Mouse (Mus musculus) frontal cortex, postnatal 25 days (tissue): ENCODE measurements at regions not wholly inside any gene's neighbourhood (a gene's known extent, or its start where the extent isn't known, plus 50 kb on each side); places are given as distances from the start of the nearest gene placed in this dataset.

Experiments
- DNase-seq, 2 experiments: peaks; one replicate each; pipeline ENCODE4 v3.0.0; 2022; ENCODE audit warnings: low spot score in 2 of 2

DNA sequence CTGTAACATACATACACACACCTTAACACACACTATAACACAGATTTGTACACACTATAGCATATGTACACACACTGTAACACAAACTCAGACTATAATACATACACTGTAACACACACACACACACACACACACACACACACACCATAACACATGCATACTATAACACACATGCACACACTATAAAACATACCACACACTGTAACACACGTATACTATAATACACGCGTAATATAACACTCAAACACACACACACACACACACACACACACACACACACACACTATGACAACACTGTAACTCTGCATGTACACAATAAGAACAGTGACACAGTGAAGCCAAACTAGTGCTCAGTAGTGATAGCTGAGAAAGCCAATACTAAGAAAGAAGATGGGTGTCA lies 147.7 kb upstream of the Igfbp3 start:
- DNase-seq, result no peak

DNA sequence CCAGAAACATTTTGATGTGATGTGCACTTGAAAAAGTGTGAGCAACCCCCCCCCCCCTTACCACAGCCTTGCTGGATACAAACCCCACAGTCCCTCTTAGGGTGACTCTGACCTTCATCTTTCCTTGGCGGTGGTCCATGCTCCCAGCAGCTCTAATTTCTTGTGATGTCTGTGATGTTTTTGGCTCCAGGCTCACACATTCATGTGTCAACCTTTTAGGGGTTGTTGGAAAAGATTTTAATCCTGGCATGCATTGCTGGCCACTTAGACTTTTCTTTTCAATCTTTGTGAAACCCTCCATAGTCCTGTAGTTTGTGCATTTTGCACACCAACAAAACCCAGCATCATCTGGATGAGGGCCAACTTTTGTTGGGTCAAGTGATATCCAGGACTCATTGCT lies 134.9 kb upstream of the Igfbp3 start:
- DNase-seq, result no peak

DNA sequence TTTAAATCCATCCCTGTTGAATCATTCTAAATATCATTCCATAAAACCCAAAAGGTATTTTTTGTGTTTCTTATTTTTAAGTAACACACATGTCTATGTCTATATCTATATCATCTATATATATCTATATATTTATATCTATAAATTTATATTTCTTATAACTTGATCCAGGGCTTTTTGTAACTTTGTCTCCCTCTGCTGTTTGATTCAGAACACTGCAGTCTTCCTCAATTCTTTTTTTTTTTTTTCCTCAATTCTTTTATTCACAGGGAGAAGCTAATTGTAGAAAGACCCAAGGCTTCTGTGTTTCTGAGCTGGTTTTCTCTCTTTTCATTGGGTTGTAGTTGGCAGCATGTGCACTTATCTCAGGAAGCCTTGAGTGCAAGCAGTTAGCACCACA lies 124.1 kb upstream of the Igfbp3 start:
- no peak for DNase-seq

DNA sequence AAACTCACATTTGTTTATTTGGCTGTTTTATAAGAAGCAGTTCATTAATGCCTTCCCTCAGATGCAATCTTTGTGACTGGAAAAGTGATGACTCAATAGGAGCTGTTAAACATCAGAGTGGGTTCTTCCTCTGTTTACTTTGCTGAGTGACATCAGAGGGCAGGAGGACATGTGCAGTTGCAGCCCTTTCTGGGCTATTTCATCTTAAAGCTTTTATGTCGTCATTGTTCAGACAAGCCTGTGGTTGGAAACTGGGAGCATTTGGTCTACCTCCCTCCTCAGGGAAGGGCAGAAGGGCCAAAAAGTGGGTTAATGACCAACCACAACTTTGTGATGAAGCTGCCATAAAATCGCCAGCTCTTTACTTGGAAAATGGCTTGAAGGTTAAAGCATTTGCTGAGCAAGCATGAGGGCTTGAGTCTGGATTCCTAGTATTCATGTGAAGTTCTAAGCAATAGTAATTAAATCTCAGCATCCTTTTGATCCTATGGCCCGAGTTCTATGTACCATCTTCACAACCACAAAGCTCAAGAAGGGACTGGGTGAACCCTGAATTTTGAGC lies 103.8 kb upstream of the Igfbp3 start:
- no peak for DNase-seq

DNA sequence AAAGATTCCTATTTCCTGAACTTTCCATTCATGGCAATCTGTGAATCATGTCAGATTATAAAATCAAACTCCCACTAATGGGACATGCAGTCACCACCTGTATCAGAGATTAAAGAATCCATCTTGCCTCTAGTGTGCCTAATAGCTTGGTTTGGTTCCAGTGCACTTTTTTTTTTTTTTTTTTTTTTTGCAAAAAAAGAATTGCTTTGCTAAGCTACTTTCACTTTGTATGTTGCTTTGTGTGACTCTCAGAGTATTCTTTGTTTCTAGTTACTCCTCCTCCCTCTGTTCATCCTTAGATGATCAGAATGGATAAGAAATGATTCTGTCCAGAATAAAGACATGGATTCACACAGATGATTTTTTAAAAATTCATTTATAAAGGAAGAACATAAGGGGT lies 82.5 kb upstream of the Igfbp3 start:
- DNase-seq, result no peak

DNA sequence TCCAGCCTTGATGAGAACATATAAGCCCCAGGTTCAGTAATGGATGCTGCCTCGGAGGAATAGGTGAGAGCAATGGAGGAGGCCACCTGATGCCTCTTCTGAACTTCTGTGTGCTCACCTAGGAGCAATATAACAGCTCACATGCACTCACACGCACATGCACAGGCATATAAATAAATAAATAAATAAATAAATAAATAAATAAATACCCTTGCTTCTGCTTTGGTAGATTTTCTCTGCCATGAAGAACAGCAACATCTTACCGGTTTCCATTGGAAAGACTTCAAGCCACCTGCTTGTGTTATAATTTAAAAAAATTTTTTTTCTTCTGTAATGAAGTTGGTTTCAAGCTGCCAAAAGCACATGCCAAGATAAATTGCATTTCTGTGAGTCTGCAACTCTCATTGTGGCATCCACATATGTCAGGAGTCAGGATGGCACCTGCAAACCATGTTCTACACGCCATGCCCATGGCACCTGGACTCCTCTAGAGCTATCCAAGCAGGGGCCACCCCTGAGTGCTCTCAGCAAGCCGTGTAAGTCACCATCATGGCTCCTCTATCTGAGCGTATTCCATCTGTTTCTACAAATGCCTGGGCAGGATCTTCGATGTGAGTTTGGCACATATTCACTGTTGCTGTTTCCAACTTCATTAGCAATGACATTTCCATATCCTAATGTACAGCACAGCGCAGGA lies 75.7 kb upstream of the Igfbp3 start:
- no peak for DNase-seq

DNA sequence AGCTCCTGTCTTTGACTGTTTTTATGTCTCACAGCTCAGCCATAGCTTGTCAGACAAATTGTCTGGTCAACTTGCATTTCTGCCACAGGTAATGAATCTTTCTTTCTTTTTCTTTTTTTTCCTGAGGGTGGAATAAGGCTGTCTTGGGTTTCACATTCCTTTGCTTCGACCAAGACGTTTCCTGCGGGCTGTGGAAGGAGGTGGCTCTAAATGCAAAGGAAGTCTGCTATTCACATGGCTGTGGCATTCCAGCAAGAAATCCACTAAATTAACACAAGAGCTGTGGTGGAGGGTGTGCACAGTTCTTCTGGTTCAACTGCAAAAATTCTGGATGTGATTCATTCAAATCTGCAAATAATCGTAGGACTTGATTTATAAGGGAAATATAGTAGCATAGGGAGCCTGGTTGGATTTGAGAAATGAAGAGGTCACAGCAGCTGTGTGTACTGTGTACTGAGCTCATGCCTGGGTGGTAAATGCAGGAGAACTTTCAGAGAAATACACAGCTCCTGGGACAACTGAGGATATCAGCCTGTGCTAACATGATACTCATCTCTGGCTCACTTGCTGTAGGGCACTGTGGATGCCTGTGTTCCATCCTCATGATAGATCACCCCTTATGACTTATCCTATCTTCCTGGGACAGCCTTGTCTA lies 71.2 kb upstream of the Igfbp3 start:
- DNase-seq, result no peak

DNA sequence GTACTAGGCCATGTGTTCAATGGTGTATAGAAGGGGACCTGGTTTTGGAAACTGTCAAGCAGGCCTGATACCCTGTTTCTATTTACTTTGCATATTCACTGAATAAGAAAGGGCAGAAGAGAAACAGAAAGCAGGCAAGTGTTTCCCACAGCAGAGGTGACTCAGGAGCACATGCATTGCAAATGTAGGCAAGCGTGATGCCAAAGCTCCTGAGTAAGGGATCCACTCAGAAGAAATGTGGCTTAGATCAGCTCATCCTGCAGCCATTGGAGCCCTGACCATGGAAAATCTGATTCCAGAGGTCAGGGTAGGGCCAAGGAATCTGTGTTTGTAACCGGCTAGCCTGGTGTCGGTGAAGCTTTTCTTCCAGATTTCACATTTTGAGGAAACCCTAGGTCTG lies 69.3 kb upstream of the Igfbp3 start:
- no peak for DNase-seq

DNA sequence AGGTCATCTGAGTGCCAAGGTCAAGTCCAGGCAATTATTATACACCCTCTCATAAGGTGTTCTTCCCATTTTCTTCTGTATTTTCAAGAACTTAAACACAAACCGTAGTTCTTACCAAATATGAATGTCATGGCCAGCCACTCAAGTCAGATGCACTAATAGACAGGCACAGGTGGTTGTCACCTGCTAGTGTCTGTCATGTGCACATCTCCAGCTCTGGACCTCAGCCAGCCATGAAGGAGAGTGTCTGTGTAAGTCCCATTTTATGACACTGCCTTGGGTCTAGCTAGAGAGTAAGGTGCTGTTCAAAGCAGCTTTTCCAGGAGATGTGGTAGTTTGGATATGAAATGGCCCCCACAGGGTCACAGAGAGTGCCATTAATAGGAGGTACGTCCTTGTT lies 68.5 kb upstream of the Igfbp3 start:
- no peak for DNase-seq

DNA sequence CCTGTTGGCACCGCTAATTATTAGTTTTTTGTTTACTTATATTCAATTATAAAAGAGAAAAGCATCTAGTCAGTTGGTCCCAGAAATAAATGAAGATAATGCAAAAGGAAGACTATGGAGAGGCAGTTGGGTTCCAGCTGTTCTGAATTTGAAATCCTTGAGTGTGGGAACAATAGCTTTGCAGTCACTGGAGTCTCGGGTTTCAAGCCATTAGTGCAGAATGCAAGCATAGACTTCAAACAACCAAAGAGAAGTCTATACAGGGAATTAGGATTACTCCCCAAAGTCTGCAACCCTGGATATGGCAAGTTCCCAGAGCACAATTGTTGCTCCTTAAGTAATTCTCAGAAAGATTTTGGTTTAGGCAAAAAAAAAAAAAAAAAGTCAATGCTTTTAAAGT lies 67.9 kb upstream of the Igfbp3 start:
- no peak for DNase-seq

DNA sequence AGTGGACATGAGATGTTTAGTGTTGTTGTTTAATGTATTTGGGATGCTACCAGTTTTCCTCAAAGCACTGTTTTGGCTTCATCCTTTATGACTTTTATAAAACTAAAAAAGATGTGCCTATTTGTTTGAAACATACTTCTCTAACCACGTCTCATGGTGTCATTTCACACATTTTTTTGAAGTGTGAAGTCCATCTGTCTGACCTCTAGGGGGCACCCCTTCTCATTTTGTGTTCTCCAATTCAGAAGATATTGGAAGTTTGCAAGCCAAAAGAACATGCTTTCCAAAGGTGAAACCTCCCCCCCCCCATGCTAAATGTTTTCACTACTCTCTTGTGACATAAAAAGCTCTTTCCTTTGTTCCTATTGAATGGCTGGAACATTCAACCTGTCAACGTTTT lies 66.2 kb upstream of the Igfbp3 start:
- no peak for DNase-seq

DNA sequence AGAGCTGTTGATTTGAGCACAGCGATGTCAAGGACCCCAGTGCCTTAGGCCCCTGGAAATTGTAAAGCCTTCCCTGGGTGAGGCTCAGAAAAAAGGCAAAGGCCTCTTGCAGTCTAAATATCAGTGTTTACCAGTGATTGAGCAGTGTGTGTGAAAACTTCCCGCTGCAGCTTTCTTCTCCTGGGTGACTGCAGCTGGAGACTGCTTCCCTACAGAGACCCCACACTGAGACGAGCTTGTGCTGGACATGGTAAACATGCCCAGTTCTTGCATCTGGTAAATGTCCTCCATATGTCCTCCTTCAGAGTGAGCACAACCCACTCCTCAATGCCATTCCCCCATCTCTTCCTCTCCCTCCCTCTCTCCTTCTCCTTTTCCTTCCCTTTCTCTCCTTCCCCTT lies 58.8 kb upstream of the Igfbp3 start:
- DNase-seq, result no peak

DNA sequence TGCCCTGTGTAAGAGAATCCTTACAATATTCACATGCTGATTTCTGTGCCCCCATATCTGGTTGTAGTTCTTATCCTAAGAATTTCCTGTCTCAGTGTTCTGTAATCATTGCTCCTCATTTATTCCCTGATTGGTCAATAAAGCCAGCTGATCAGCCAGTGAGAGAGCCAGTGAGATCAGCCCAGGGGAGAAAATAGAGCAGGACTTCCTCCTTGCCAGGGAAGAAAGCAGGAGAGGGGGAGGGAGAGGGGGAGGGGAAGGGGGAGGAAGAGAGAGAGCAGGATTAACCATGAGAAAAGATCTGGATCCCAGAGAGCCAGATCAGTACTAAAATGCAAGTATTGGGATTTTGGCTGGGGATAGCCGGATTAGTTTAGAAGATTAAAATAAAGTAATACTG lies 57.2 kb upstream of the Igfbp3 start:
- no peak for DNase-seq

DNA sequence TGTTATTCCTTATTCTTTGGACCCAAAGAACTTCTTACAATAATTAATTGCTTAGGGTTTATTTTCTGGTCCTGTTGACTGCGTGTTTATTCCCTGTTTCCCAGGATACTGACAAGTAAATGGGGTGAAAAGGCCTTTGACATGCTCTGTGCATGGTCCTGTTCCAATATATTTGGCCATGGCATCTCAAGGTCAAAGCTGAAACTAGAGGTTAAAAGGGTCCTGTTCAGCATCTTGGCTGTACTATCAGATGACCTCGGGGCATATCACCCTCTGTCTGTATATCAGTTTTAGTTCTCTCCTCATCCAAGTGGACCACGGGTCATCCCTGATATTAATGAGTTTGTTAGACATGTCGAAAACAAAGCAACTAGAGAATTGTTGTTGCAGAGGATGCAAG lies 50.2 kb upstream of the Igfbp3 start:
- DNase-seq, result no peak
